Mouse (Mus musculus) lung, embryonic 14.5 days (tissue): ENCODE measurements at regions not wholly inside any gene's neighbourhood (a gene's known extent, or its start where the extent isn't known, plus 50 kb on each side); places are given as distances from the start of the nearest gene placed in this dataset.

ENCODE experiments used
- ATAC-seq: fragments of 200-750 bp; cut with Nextera tagmentation; 2 replicates; pipeline ENCODE4 v1.8.0; 2017; ENCODE audit warnings: mild to moderate bottlenecking, moderate TSS enrichment, moderate library complexity; ENCODE audit not compliant: insufficient read depth
- DNase-seq: peaks from one replicate; pipeline ENCODE4 v3.0.0-alpha.2; 2015
- H3K27ac ChIP-seq: fragments of 300-500 bp; sonication (generic); 2 replicates; pipeline ENCODE4 v1.5.1; 2014; ENCODE audit warnings: low read depth, mild to moderate bottlenecking, moderate library complexity
- H3K27me3 ChIP-seq: fragments of 300-500 bp; sonication (generic); 2 replicates; pipeline ENCODE4 v1.6.1; 2014; ENCODE audit warnings: low read length, control low read depth; ENCODE audit not compliant: insufficient read depth
- H3K36me3 ChIP-seq: fragments of 300-500 bp; sonication (generic); 2 replicates; pipeline ENCODE4 v1.6.1; 2014; ENCODE audit warnings: control low read depth; ENCODE audit not compliant: insufficient read depth
- H3K4me1 ChIP-seq: fragments of 300-500 bp; sonication (generic); 2 replicates; pipeline ENCODE4 v1.6.1; 2014; ENCODE audit warnings: antibody characterized with exemption, control low read depth; ENCODE audit not compliant: insufficient read depth
- H3K4me2 ChIP-seq: fragments of 300-500 bp; sonication (generic); 2 replicates; pipeline ENCODE4 v1.6.1; 2014; ENCODE audit warnings: mild to moderate bottlenecking
- H3K4me3 ChIP-seq: fragments of 300-500 bp; sonication (generic); 2 replicates; pipeline ENCODE4 v1.5.1; 2014; ENCODE audit warnings: low read depth, low read length
- H3K9ac ChIP-seq: fragments of 300-500 bp; sonication (generic); 2 replicates; pipeline ENCODE4 v1.6.1; 2014
- H3K9me3 ChIP-seq: fragments of 300-500 bp; sonication (generic); 2 replicates; pipeline ENCODE4 v1.6.1; 2016; ENCODE audit warnings: low read depth, low read length, control low read depth
- CTCF ChIP-seq: IDR thresholded peaks from 2 replicates; pipeline ENCODE4 v1.5.1; 2016; ENCODE audit warnings: antibody characterized with exemption, low read depth
- WGBS: fragments of 180-500 bp; shearing (Covaris S2); extraction: QIAGEN DNeasy Blood & Tissue Kit; methylation state at CpG from one replicate; pipeline ENCODE4 v1.1.7; 2014; 5-methylcytosine and 5-hydroxymethylcytosine counted together

GRCm38 (mm10) chr6:49670991-49671390 lies 151.5 kb upstream of the Npy start:
- H3K4me1 ChIP-seq = no peaks in the 10 kb centered on the region
- no peak for TF ChIP-seq CTCF
- H3K4me3 ChIP-seq = no peak overlapping the region
- no peaks in the 10 kb centered on the region for H3K9me3 ChIP-seq
- H3K27me3 ChIP-seq = no peaks in the 10 kb centered on the region
- WGBS = 82% methylated on average over 5 of the region's 5 CpGs
- H3K36me3 ChIP-seq = no peaks in the 10 kb centered on the region
- no peak for ATAC-seq
- H3K9ac ChIP-seq = no peak overlapping the region
- H3K27ac ChIP-seq = no peak overlapping the region
- DNase-seq = no peak
- H3K4me2 ChIP-seq = no peak overlapping the region

GRCm38 (mm10) chr6:49671912-49672311 lies 150.6 kb upstream of the Npy start:
- H3K36me3 ChIP-seq = no peaks in the 10 kb centered on the region
- no peaks in the 10 kb centered on the region for H3K27me3 ChIP-seq
- H3K4me2 ChIP-seq = no peak overlapping the region
- H3K4me1 ChIP-seq = no peaks in the 10 kb centered on the region
- 74% methylated on average over 2 of the region's 2 CpGs for WGBS
- H3K9me3 ChIP-seq = no peaks in the 10 kb centered on the region
- H3K4me3 ChIP-seq = no peak overlapping the region
- no peak overlapping the region for H3K27ac ChIP-seq
- no peak for TF ChIP-seq CTCF
- no peak for ATAC-seq
- H3K9ac ChIP-seq = no peak overlapping the region
- no peak for DNase-seq

GRCm38 (mm10) chr6:49686776-49687175 lies 135.7 kb upstream of the Npy start:
- Histone ChIP-seq H3K27me3 (no peaks in the 10 kb centered on the region), H3K4me3 (no peak overlapping the region), H3K9me3 (no peaks in the 10 kb centered on the region), H3K4me1 (no peaks in the 10 kb centered on the region), H3K27ac (no peak overlapping the region), H3K36me3 (no peaks in the 10 kb centered on the region), H3K4me2 (no peak overlapping the region), H3K9ac (no peak overlapping the region)
- ATAC-seq (no peak), DNase-seq (no peak)
- 67% methylated on average over 4 of the region's 4 CpGs for WGBS
- no peak for TF ChIP-seq CTCF

- 30% methylated on average over 6 of the region's 6 CpGs for WGBS
- H3K4me2 ChIP-seq = no peak overlapping the region
- no peaks in the 10 kb centered on the region for H3K4me1 ChIP-seq
- no peaks in the 10 kb centered on the region for H3K9me3 ChIP-seq
- H3K36me3 ChIP-seq = no peaks in the 10 kb centered on the region
- H3K9ac ChIP-seq = no peak overlapping the region
- H3K27me3 ChIP-seq = no peaks in the 10 kb centered on the region
- H3K4me3 ChIP-seq = no peak overlapping the region
- TF ChIP-seq CTCF = no peak
- no peak for ATAC-seq
- no peak overlapping the region for H3K27ac ChIP-seq
- peak; percentile 14 for DNase-seq
Observed at GRCm38 (mm10) chr6:49692032-49692539, 130.4 kb upstream of the Npy start.

- Histone ChIP-seq H3K4me1 (no peaks in the 10 kb centered on the region), H3K27me3 (no peaks in the 10 kb centered on the region), H3K9me3 (no peaks in the 10 kb centered on the region), H3K36me3 (no peaks in the 10 kb centered on the region), H3K9ac (no peak overlapping the region), H3K4me2 (no peak overlapping the region), H3K27ac (no peak overlapping the region), H3K4me3 (no peak overlapping the region)
- ATAC-seq (no peak), DNase-seq (no peak)
- 69% methylated on average over 5 of the region's 5 CpGs for WGBS
- TF ChIP-seq CTCF = no peak
Observed at GRCm38 (mm10) chr6:49694851-49695250, 127.7 kb upstream of the Npy start.

- ATAC-seq = no peak
- Histone ChIP-seq H3K27ac (no peak overlapping the region), H3K27me3 (no peaks in the 10 kb centered on the region), H3K4me2 (no peak overlapping the region), H3K4me1 (no peaks in the 10 kb centered on the region), H3K9ac (no peak overlapping the region), H3K4me3 (no peak overlapping the region), H3K9me3 (no peaks in the 10 kb centered on the region), H3K36me3 (no peaks in the 10 kb centered on the region)
- peak; percentile 54 for DNase-seq
- TF ChIP-seq CTCF = no peak
- 67% methylated on average over 10 of the region's 10 CpGs for WGBS
Observed at GRCm38 (mm10) chr6:49696990-49697389, 125.5 kb upstream of the Npy start.

GRCm38 (mm10) chr6:49701453-49701852 lies 121.1 kb upstream of the Npy start:
- no peaks in the 10 kb centered on the region for H3K9me3 ChIP-seq
- H3K36me3 ChIP-seq = no peaks in the 10 kb centered on the region
- ATAC-seq (no peak), DNase-seq (no peak)
- H3K4me1 ChIP-seq = no peaks in the 10 kb centered on the region
- no peak overlapping the region for H3K9ac ChIP-seq
- 80% methylated on average over 7 of the region's 7 CpGs for WGBS
- no peak overlapping the region for H3K27ac ChIP-seq
- H3K4me3 ChIP-seq = no peak overlapping the region
- no peak for TF ChIP-seq CTCF
- H3K27me3 ChIP-seq = no peaks in the 10 kb centered on the region
- H3K4me2 ChIP-seq = no peak overlapping the region

- Histone ChIP-seq H3K9me3 (no peaks in the 10 kb centered on the region), H3K4me3 (no peak overlapping the region), H3K36me3 (no peaks in the 10 kb centered on the region), H3K4me1 (peaks cover 4% of the 10 kb centered on the region; the same call in 1 of the 2 replicates), H3K27ac (no peak overlapping the region), H3K27me3 (no peaks in the 10 kb centered on the region), H3K4me2 (no peak overlapping the region), H3K9ac (no peak overlapping the region)
- WGBS = 88% methylated on average over 1 of the region's 1 CpGs
- TF ChIP-seq CTCF = no peak
- no peak for DNase-seq
- ATAC-seq = no peak
Observed at GRCm38 (mm10) chr6:49712980-49713379, 109.5 kb upstream of the Npy start.
